Mouse (Mus musculus) neural tube, embryonic 13.5 days (tissue): Measurements from ENCODE around the gene Cntn1. TPM values are rescaled to one million over a fixed set of nuclear protein-coding genes. Genes with fewer than 3 reads are reported as not detected.
"Not testable (repeated sequence)": the region's sequence is repeated elsewhere in the genome, so short reads cannot be mapped to it uniquely, and the experiment has no call there.

Experiments used
- ATAC-seq: fragments of 200-750 bp; cut with Nextera tagmentation; 2 replicates; pipeline ENCODE4 v1.8.0; 2017; ENCODE audit warnings: low read depth, mild to moderate bottlenecking, moderate TSS enrichment, moderate library complexity
- H3K27ac ChIP-seq: fragments of 300-500 bp; sonication (generic); replicated peaks from 2 replicates; pipeline ENCODE4 v1.5.1; 2015; ENCODE audit warnings: moderate library complexity, mild to moderate bottlenecking, inconsistent platforms
- H3K27me3 ChIP-seq: fragments of 300-500 bp; sonication (generic); 2 replicates; pipeline ENCODE4 v1.6.1; 2015; ENCODE audit warnings: mild to moderate bottlenecking, inconsistent platforms
- H3K36me3 ChIP-seq: fragments of 300-500 bp; sonication (generic); 2 replicates; pipeline ENCODE4 v1.6.1; 2015; ENCODE audit warnings: mild to moderate bottlenecking, inconsistent platforms
- H3K4me1 ChIP-seq: fragments of 300-500 bp; sonication (generic); replicated peaks from 2 replicates; pipeline ENCODE4 v1.6.1; 2015; ENCODE audit warnings: inconsistent platforms
- H3K4me2 ChIP-seq: fragments of 300-500 bp; sonication (generic); 2 replicates; pipeline ENCODE4 v1.6.1; 2015; ENCODE audit warnings: inconsistent platforms, mild to moderate bottlenecking, moderate library complexity
- H3K4me3 ChIP-seq: fragments of 300-500 bp; sonication (generic); 2 replicates; pipeline ENCODE4 v1.5.1; 2015; ENCODE audit warnings: mild to moderate bottlenecking, inconsistent platforms
- H3K9ac ChIP-seq: fragments of 300-500 bp; sonication (generic); 2 replicates; pipeline ENCODE4 v1.6.1; 2015; ENCODE audit warnings: moderate library complexity, mild to moderate bottlenecking, inconsistent platforms
- H3K9me3 ChIP-seq: fragments of 300-500 bp; sonication (generic); 2 replicates; pipeline ENCODE4 v1.6.1; 2016; ENCODE audit warnings: inconsistent platforms
- WGBS: fragments of 180-500 bp; shearing (Covaris S2); methylation state at CpG from one replicate; pipeline ENCODE4 v1.1.7; 2015; 5-methylcytosine and 5-hydroxymethylcytosine counted together
- polyA plus RNA-seq: library from polyadenylated mRNA; unstranded; fragments of >200 nt; fragmentation: Nextera tagmentation; extraction: Ambion mirVana; gene quantifications from 2 replicates; pipeline ENCODE4 v1.2.1, GENCODE M21; 2015

Cntn1 gene
- polyA plus RNA-seq, 1 experiment from 2014 or later = 31.0 TPM

DNA sequence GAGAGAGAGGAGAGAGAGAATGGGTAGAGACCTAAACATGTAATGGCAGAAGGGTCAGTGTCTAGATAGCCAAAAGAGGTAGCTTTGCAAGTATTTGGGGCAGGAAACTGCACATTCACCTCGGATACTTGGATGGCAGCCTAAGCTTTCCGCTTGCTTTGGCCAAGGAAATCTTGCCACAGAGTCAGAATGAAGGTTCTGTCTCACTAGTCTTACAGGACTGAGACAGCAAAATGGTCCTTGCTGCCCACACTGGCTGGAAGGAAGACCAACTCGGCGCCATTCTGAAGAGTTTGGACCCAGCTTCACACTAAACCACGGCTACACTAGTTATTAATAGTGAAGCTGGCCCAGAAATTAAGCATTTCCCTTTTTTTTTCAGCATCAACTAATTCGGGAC lies 230.0 kb downstream of the Cntn1 start:
- no peaks in the 10 kb centered on the region for H3K36me3 ChIP-seq
- H3K27me3 ChIP-seq = no peaks in the 10 kb centered on the region
- H3K4me1 ChIP-seq = no peaks in the 10 kb centered on the region
- no peaks in the 10 kb centered on the region for H3K9me3 ChIP-seq
- no peak for ATAC-seq
- no peak overlapping the region for H3K4me3 ChIP-seq
- H3K4me2 ChIP-seq = no peak overlapping the region
- H3K27ac ChIP-seq = no peak overlapping the region
- no peak overlapping the region for H3K9ac ChIP-seq
- WGBS = 83% methylated on average over 6 of the region's 6 CpGs

DNA sequence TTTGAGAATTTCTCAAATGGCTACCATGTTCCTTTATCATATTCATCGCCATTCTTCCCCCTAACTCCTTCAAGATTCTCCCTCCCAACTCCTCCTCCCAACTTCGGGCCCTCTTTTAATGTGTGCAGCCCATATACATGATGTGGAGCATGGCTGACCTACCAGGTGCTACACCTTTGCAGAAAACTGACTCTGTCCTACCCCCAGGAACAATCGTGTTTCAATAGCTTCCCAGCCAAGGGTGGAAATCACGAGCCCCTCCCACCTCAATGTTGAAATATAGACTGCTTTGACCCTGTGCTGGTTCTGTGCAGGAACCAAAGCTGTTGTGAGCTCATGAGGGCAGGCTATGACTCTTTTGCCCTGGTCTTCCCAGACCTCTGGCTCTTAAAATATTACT lies 236.7 kb downstream of the Cntn1 start:
- Histone ChIP-seq H3K27ac (no peak overlapping the region), H3K4me2 (no peak overlapping the region), H3K27me3 (no peaks in the 10 kb centered on the region), H3K4me3 (no peak overlapping the region), H3K36me3 (0 out of 2 replicates have a peak, but pooled peaks cover 4% of the 10 kb centered on the region), H3K9me3 (no peaks in the 10 kb centered on the region), H3K4me1 (no peaks in the 10 kb centered on the region), H3K9ac (no peak overlapping the region)
- ATAC-seq = no peak
- 82% methylated on average over 4 of the region's 4 CpGs for WGBS

DNA sequence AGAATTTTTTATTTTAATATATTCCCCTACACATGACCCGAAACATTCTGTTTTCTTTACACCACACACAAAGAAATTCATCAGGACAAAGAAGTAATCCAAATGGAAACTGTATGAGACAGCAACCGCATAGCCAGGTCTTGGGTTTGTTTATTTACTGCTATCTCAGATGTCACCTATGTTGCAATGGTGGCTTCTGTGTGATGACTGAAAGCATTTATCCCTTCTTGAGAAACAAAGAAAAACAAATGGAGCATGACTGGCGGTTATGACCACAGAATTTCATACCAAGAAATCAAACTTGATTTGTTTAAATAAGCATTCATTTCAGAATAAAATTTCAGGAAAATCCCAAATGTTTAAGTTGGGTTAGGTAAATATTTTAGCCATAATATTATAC lies 245.5 kb downstream of the Cntn1 start:
- Histone ChIP-seq H3K4me3 (no peak overlapping the region), H3K27me3 (no peaks in the 10 kb centered on the region), H3K9ac (no peak overlapping the region), H3K4me2 (no peak overlapping the region), H3K4me1 (no peaks in the 10 kb centered on the region), H3K27ac (no peak overlapping the region), H3K36me3 (0 out of 2 replicates have a peak, but pooled peaks cover 4% of the 10 kb centered on the region), H3K9me3 (no peaks in the 10 kb centered on the region)
- WGBS = 91% methylated on average over 3 of the region's 3 CpGs
- ATAC-seq = no peak

DNA sequence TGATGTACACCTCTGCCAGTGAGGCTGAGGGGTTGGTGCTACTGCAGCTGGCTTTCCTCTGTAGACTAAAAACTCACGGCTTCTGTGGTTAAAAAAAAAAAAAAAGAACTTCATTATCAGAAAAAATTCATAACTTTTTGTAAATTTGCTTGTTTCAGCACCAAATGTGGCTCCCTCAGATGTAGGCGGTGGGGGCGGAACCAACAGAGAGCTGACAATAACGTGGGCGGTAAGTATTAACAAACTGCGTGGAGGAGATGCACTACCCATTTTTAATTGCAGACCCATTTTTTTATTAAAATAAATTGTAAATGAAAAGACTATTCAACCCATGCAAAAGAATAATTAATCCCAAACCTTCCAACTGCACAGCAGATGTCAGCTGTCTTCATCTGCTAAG lies 251.8 kb downstream of the Cntn1 start:
- Histone ChIP-seq H3K4me2 (no peak overlapping the region), H3K4me1 (no peaks in the 10 kb centered on the region), H3K36me3 (no peaks in the 10 kb centered on the region), H3K9me3 (no peaks in the 10 kb centered on the region), H3K4me3 (no peak overlapping the region), H3K27ac (no peak overlapping the region), H3K9ac (no peak overlapping the region), H3K27me3 (no peaks in the 10 kb centered on the region)
- no peak for ATAC-seq
- WGBS = 93% methylated on average over 6 of the region's 6 CpGs

DNA sequence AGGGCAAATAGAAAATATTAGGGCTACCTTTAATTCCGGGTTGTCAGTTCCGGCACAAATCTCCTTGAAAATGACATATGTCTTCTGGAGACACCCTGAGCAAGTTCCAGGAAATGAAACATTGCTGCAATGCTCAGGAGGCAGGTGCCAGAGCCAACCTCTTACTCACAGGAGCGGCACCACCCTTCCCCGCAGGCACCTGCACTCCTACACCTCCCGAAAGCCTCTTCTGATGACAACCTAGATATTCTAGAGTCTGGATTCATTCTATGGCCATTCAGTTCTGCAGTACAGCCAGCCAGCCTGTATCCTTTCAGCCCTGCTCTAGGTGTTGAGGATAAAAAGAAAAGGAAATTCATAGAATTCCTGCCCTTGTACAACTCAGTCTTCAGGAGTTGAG lies 253.3 kb downstream of the Cntn1 start:
- ATAC-seq = no peak
- Histone ChIP-seq H3K4me3 (no peak overlapping the region), H3K27ac (no peak overlapping the region), H3K27me3 (no peaks in the 10 kb centered on the region), H3K9ac (no peak overlapping the region), H3K9me3 (no peaks in the 10 kb centered on the region), H3K36me3 (no peaks in the 10 kb centered on the region), H3K4me1 (no peaks in the 10 kb centered on the region), H3K4me2 (no peak overlapping the region)
- 88% methylated on average over 5 of the region's 5 CpGs for WGBS

DNA sequence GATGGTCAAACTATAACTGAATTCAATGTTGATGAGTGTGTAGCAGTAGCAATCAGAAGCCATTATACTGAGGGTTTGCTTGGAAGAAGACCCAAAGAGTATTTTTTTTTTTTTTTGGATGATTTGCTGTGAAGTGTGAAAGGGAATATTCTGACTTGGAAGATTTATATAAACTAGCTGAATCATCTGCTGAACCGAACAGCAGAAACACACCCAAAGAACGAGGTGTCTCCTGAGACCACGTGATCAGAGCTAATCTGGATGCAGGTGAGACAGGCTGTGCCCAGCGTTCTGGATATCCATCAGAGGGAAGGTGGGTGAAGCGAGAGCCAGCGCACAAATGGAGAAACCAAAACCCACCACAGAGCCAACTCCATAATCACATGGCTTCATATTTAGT lies 271.0 kb downstream of the Cntn1 start:
- Histone ChIP-seq H3K4me3 (no peak overlapping the region), H3K36me3 (0 out of 2 replicates have a peak, but pooled peaks cover 6% of the 10 kb centered on the region), H3K4me2 (no peak overlapping the region), H3K9ac (no peak overlapping the region), H3K27me3 (no peaks in the 10 kb centered on the region), H3K4me1 (peaks cover 7% of the 10 kb centered on the region; the same call in 1 of the 2 replicates), H3K9me3 (no peaks in the 10 kb centered on the region), H3K27ac (no peak overlapping the region)
- ATAC-seq = no peak
- 92% methylated on average over 6 of the region's 6 CpGs for WGBS

DNA sequence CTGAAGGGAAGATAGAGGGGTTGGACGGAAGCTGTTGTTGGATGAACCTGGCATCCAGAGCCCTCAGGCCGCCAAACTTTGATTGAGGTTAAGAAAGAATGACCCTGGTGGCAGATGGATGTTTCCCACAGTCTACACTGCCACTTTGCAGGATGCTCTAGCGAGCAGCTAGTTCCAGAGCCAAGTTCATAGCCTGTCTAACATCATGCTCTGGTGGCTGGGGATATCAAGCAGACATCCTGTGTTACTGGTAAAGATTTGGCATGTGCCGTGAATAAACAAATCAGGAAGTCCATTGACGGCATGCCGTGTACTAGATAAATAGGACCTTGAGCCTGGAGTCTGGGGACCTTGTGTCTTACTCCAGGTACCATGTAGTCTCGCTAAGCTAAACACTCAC lies 276.1 kb downstream of the Cntn1 start:
- 91% methylated on average over 7 of the region's 7 CpGs for WGBS
- Histone ChIP-seq H3K9me3 (no peaks in the 10 kb centered on the region), H3K4me2 (no peak overlapping the region), H3K27me3 (no peaks in the 10 kb centered on the region), H3K4me3 (no peak overlapping the region), H3K9ac (no peak overlapping the region), H3K36me3 (no peaks in the 10 kb centered on the region), H3K27ac (no peak overlapping the region), H3K4me1 (no peaks in the 10 kb centered on the region)
- ATAC-seq = no peak

DNA sequence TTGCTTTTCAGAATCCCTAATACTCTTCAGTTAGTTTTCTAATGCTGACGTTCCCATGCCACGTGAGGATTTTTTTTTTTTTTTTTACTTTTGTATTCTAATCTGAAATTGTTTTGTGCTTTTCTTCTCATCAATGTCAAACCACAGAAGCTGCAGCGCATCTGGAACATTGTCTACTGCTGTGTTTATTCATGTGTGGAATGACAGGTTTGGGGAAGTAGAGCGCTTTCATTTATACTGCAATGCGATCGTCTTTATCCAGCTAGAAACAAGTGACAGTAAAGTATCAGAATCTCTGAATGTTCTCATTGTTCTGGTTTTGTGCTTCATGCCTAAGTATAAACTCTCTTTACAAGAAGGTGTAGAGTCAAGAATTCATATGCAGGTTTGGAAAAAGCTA lies 289.3 kb downstream of the Cntn1 start:
- 84% methylated on average over 6 of the region's 6 CpGs for WGBS
- Histone ChIP-seq H3K4me2 (no peak overlapping the region), H3K27me3 (no peaks in the 10 kb centered on the region), H3K4me3 (no peak overlapping the region), H3K36me3 (no peaks in the 10 kb centered on the region), H3K27ac (no peak overlapping the region), H3K9me3 (no peaks in the 10 kb centered on the region), H3K9ac (no peak overlapping the region), H3K4me1 (no peaks in the 10 kb centered on the region)
- ATAC-seq = no peak

DNA sequence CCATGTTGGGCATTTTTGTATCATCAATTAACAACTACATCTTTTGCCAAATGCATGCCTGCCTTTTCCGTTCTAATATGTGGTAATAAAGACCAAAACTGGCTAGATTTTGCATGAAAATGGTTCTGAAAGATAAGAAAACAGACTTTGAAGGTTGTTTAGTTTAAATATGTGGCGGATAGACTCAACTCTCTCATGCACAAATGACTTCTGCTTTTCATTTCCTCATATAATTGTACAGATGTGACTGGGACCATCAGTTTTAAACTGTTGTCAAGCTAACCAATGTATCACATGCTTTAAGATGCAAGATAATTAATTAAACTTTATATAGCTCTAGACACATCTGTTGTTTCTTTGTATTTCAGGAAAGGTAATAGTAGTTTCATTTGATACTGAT lies 290.5 kb downstream of the Cntn1 start:
- no peak overlapping the region for H3K4me3 ChIP-seq
- no peaks in the 10 kb centered on the region for H3K4me1 ChIP-seq

DNA sequence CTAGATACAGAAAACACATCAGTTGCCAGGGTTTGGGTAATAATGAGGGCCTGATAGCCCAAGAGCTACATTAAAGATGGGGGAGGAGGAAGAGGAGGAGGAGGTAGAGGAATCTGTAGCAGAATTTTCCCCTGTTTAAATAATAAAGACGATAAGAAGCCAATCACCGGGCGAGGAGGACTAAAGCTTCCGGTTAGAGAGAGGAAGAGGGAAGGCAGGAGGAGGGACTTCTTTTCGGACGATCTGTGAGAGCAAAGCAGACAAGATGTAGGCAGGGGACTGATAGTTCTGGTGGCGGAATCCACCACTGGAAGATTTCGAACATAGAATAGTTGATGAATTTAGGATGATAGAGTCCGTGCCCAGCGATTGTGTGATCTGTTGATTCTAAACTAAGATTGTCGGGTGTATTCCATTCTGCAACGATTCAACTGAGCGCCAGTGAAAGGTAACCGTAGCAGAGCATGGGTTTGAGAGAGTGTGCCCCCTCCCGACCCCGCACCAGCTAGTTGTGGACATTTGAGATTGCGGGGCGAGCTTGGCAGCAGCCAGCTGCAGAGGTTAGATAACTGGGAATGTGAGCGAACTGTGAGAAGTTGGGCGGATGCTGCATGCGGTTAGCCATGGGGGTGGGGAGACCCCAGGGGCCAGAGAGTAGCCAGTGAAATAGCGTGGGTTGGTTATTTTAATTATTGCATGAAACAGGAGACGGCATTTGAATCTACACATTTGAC lies 293.3 kb downstream of the Cntn1 start:
- Histone ChIP-seq H3K4me3 (peak overlapping the region; percentile 8; the same call in 1 of the 2 replicates), H3K27me3 (no peaks in the 10 kb centered on the region), H3K9me3 (no peaks in the 10 kb centered on the region), H3K4me2 (no peak overlapping the region), H3K36me3 (no peaks in the 10 kb centered on the region), H3K4me1 (peaks cover 12% of the 10 kb centered on the region), H3K27ac (no peak overlapping the region), H3K9ac (no peak overlapping the region)
- 84% methylated on average over 23 of the region's 23 CpGs for WGBS
- ATAC-seq = no peak

More for the DNA sequence above, 290.5 kb downstream of the Cntn1 start:
- Histone ChIP-seq H3K27me3 (no peaks in the 10 kb centered on the region), H3K9me3 (no peaks in the 10 kb centered on the region), H3K27ac (no peak overlapping the region), H3K36me3 (no peaks in the 10 kb centered on the region), H3K4me2 (no peak overlapping the region), H3K9ac (no peak overlapping the region)
- no peak for ATAC-seq
- whole genome bisulfite sequencing = 87% methylated on average over 2 of the region's 2 CpGs

DNA sequence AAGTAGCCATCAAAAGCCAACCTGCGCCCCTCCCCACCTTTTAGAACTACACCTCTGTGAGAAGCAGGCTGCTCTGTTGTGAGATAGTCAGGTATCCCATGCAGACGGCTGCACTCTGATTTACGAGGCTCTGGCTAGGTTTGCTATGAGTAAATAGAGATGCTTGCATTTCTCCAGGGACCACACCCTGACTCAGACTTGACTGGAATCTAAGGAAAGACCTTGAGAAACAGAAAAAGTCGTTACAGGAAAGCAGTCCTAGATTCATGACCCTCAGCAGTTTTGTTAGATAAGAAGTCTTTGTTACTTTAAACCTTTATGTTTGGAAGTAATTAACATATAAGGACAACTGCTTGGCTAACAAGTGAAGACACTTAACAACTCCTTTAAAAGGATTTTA lies 296.5 kb downstream of the Cntn1 start:
- Histone ChIP-seq H3K36me3 (no peaks in the 10 kb centered on the region), H3K4me3 (no peak overlapping the region), H3K27ac (no peak overlapping the region), H3K9me3 (no peaks in the 10 kb centered on the region), H3K4me2 (no peak overlapping the region), H3K9ac (no peak overlapping the region), H3K4me1 (peaks cover 12% of the 10 kb centered on the region), H3K27me3 (no peaks in the 10 kb centered on the region)
- ATAC-seq = no peak
- WGBS = 53% methylated on average over 4 of the region's 4 CpGs

DNA sequence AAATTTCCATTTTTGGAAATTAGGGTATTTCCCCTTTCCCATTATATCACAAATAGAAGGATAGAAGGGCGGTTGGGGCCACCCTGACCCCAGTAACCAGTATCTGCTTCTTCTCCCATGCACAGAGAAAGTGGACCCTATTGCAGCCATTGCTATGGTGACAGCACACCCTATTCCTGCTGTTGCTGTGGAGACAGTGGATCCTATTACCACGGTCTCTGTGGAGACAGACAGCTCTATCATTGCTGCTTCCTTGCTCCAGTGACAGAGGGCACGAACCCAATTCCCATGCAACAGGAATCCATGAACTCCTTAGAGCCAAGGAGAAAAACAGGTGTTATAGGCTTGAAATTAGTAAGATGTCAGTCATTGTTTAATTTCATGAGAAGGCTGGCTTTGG lies 296.9 kb downstream of the Cntn1 start:
- peak; percentile 65 for ATAC-seq
- H3K9ac ChIP-seq = no peak overlapping the region
- H3K27ac ChIP-seq = no peak overlapping the region
- H3K4me3 ChIP-seq = no peak overlapping the region
- WGBS = 17% methylated on average over 3 of the region's 3 CpGs
- peaks cover 12% of the 10 kb centered on the region for H3K4me1 ChIP-seq
- no peaks in the 10 kb centered on the region for H3K27me3 ChIP-seq
- H3K9me3 ChIP-seq = no peaks in the 10 kb centered on the region
- no peak overlapping the region for H3K4me2 ChIP-seq
- H3K36me3 ChIP-seq = no peaks in the 10 kb centered on the region

DNA sequence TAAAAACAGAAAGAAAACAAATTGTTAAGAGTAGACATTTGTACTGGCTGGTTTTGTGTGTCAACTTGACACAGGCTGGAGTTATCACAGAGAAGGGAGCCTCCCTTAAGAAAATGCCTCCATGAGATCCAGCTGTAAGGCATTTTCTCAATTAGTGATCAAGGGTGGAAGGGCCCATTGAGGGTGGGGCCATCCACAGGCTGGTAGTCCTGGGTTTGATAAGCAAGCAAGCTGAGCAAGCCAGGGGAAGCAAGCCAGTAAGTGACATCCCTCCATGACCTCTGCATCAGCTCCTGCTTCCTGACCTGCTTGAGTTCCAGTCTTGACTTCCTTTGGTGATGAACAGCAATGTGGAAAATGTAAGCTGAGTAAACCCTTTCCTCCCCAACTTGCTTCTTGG lies 297.5 kb downstream of the Cntn1 start:
- not testable (repeated sequence) for H3K4me3 ChIP-seq, ATAC-seq, H3K4me2 ChIP-seq, H3K27me3 ChIP-seq, H3K9ac ChIP-seq, H3K36me3 ChIP-seq, H3K9me3 ChIP-seq, H3K27ac ChIP-seq
- H3K4me1 ChIP-seq = peaks cover 12% of the 10 kb centered on the region
